Mouse (Mus musculus): ENCODE measurements at regions not wholly inside any gene's neighbourhood (a gene's known extent, or its start where the extent isn't known, plus 50 kb on each side); places are given as distances from the start of the nearest gene placed in this dataset.

- H3K4me3 ChIP-seq (ENCODE audit: inconsistent target): no peak overlapping the region
- WGBS (ENCODE audit: missing documents): 95% methylated on average over 7 of the region's 7 CpGs
- H3K36me3 ChIP-seq (ENCODE audit: inconsistent target): no peaks in the 10 kb centered on the region
- no peak overlapping the region for H3K27ac ChIP-seq
- no peaks in the 10 kb centered on the region for H3K79me2 ChIP-seq (ENCODE audit: inconsistent target)
Measured at GRCm38 (mm10) chr3:52530406-52530970, 262.4 kb downstream of the Foxo1 start.

- no peaks in the 10 kb centered on the region for H3K79me2 ChIP-seq (ENCODE audit: inconsistent target)
- no peaks in the 10 kb centered on the region for H3K36me3 ChIP-seq (ENCODE audit: inconsistent target)
- no peak overlapping the region for H3K4me3 ChIP-seq (ENCODE audit: inconsistent target)
- no peak overlapping the region for H3K27ac ChIP-seq
- WGBS (ENCODE audit: missing documents): 89% methylated on average over 6 of the region's 6 CpGs
Measured at GRCm38 (mm10) chr3:52529136-52529535, 261.0 kb downstream of the Foxo1 start.

- H3K4me3 ChIP-seq (ENCODE audit: inconsistent target): no peak overlapping the region
- H3K79me2 ChIP-seq (ENCODE audit: inconsistent target): no peaks in the 10 kb centered on the region
- H3K27ac ChIP-seq: no peak overlapping the region
- H3K36me3 ChIP-seq (ENCODE audit: inconsistent target): no peaks in the 10 kb centered on the region
- whole genome bisulfite sequencing (ENCODE audit: missing documents): 96% methylated on average over 7 of the region's 7 CpGs
Measured at GRCm38 (mm10) chr3:52528521-52528920, 260.4 kb downstream of the Foxo1 start.

- Histone ChIP-seq H3K79me2 (ENCODE audit: inconsistent target) (no peaks in the 10 kb centered on the region), H3K4me3 (ENCODE audit: inconsistent target) (no peak overlapping the region), H3K27ac (no peak overlapping the region), H3K36me3 (ENCODE audit: inconsistent target) (no peaks in the 10 kb centered on the region)
- 88% methylated on average over 3 of the region's 3 CpGs for WGBS (ENCODE audit: missing documents)
Measured at GRCm38 (mm10) chr3:52527781-52528180, 259.6 kb downstream of the Foxo1 start.

DNA sequence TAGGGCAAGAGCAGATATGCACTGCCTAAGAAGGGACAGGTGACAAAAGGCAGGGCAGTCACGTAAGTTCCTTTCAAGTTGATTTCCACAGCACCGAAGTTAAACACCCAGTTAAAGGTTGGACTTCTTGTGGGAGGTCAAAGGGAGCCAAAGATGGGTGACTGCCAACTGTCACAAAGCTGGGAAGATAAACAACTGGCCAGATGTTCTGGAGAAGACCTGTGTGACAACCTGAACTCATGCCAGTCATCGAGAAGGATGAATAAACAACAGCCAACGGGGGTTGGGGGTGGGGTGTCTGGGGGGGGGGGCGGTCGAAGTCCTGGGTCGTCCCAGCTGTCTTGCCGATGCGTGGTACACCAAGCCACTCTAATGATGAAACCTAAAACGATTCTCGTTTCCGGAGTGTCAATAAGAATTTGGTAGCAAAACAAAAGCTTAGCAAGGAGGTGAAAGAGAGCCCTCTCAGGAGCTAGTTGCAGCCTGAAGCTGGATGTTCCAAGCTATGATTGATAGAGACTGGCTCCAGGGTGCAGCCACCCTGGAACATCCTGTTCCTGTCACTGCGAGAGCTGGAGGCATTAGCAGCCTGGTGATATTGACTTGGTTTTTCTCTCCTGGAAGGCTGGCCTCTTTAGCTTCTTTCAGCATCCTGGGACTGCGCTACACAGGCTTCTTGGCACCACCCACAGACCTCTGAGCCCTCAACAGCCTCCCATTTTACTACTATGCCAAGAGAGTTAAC lies 259.0 kb downstream of the Foxo1 start:
- Histone ChIP-seq H3K36me3 (ENCODE audit: inconsistent target) (no peaks in the 10 kb centered on the region), H3K79me2 (ENCODE audit: inconsistent target) (no peaks in the 10 kb centered on the region), H3K4me3 (ENCODE audit: inconsistent target) (no peak overlapping the region), H3K27ac (no peak overlapping the region)
- WGBS (ENCODE audit: missing documents): 92% methylated on average over 10 of the region's 14 CpGs

DNA sequence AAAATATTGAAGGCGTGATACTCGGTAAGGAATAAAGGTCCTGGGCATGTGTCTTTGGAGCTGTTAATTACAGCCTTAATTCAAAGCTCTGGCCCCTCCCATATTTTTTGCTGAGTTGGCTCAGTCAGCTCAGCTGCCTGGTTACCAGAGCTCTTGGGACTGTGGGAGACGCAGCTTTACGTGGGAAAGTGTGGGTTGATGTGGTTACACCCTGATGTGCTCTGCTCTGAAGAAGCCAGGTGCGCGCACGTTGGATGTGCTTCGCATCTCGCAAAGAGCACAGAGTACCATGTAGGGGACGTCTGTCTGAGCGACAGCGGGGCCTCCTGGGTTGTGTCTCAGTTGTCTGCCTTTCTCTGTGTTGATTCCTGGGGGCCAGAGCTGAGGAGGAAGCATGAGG lies 254.8 kb downstream of the Foxo1 start:
- no peaks in the 10 kb centered on the region for H3K36me3 ChIP-seq (ENCODE audit: inconsistent target)
- H3K27ac ChIP-seq: no peak overlapping the region
- WGBS (ENCODE audit: missing documents): 89% methylated on average over 12 of the region's 12 CpGs
- H3K4me3 ChIP-seq (ENCODE audit: inconsistent target): no peak overlapping the region
- H3K79me2 ChIP-seq (ENCODE audit: inconsistent target): no peaks in the 10 kb centered on the region

DNA sequence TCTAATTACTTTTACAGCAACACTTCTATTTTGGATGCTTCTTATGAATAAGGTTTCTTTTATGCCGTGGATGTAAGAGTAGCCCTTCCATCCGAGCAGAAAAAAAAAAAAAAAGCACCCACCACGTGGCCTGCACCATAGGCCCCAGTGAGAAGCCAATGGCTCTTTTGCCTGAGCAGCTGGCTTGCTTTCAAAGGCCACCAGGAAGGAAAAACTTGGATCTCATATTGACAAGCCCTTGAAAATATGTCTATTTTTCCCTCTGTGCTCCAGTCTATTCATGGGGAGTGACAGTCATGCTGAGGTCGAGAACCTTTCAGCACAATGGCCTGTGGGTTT lies 252.4 kb downstream of the Foxo1 start:
- WGBS (ENCODE audit: missing documents): 37% methylated on average over 4 of the region's 4 CpGs
- H3K79me2 ChIP-seq (ENCODE audit: inconsistent target): no peaks in the 10 kb centered on the region
- H3K36me3 ChIP-seq (ENCODE audit: inconsistent target): no peaks in the 10 kb centered on the region
- no peak overlapping the region for H3K4me3 ChIP-seq (ENCODE audit: inconsistent target)
- no peak overlapping the region for H3K27ac ChIP-seq

DNA sequence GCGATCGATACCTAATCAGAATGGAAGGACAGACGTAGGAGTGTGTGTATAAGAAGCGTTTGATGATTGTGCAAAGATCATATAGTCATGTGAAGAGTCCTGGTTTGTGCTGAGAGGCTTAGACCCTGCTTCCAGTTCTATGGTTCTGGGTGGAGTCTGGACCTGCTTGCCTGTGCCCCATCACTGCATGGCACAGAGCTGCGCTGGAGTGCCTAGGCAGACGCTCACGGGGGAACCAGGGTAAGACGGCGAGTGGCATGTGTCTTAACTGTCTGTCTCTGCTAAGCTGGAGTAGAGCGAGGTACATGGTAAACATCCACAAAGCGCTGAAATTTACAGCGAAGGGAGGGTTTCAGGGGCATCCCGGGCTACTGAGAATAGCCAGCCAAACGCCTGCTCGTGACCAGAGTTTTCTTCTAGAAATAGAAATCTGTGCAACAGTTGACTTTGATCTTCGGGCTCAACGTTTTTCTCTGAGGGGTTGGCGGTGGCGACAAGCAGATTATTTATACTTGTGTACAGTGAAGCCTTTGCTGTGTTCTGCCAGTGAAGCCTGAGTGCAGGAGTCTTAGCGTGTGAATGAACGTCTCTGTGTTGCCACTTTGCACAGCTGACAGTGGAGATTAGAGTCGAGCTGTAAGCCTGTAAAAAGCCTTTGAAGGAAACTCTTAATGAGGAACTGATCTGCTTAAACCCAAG lies 251.9 kb downstream of the Foxo1 start:
- H3K79me2 ChIP-seq (ENCODE audit: inconsistent target): no peaks in the 10 kb centered on the region
- no peak overlapping the region for H3K27ac ChIP-seq
- H3K4me3 ChIP-seq (ENCODE audit: inconsistent target): no peak overlapping the region
- 72% methylated on average over 22 of the region's 22 CpGs for WGBS (ENCODE audit: missing documents)
- no peaks in the 10 kb centered on the region for H3K36me3 ChIP-seq (ENCODE audit: inconsistent target)

DNA sequence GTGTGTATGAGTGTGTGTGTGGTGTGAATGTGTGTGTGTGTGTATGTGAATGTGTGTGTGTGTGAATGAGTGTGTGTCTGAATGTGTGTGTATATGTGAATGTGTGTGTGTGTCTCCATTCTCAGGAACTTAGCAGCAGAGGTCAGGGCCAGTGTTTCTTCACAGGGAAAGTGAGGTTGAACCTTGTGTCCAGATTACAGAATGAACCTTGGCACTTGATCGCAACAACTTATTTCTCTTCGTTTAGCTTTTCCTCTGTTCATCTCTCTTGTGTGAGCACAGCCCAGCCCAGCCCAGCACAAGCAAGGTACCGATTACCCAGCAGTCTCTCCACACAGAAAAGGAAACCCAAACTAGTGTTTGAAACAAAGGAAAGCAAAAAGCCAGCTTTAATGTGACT lies 249.7 kb downstream of the Foxo1 start:
- Histone ChIP-seq H3K27ac (no peak overlapping the region), H3K4me3 (ENCODE audit: inconsistent target) (no peak overlapping the region)
- 86% methylated on average over 3 of the region's 3 CpGs for WGBS (ENCODE audit: missing documents)

DNA sequence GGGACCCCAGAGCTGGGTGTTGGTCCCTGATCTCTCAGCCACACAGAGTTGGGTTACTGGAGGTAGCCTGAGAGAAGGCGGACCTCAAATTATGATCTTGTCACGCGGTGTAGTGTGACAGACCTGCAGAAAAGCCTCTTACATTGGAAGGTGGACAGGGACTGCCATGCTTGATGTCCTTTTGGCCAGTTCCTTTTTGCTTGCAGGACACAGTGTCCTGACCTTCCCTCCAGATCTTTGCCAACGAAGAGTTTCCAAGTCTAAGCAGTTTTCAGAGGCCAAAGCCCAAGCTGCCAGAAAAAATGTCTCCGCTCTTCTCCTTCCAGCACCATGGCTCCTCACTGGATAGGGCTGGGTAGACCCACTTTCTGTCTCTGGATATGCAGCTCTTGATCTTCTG lies 248.6 kb downstream of the Foxo1 start:
- WGBS (ENCODE audit: missing documents): 94% methylated on average over 5 of the region's 5 CpGs
- Histone ChIP-seq H3K36me3 (ENCODE audit: inconsistent target) (no peaks in the 10 kb centered on the region), H3K27ac (no peak overlapping the region), H3K4me3 (ENCODE audit: inconsistent target) (no peak overlapping the region), H3K79me2 (ENCODE audit: inconsistent target) (no peaks in the 10 kb centered on the region)

More for the DNA sequence above, 249.7 kb downstream of the Foxo1 start:
- no peaks in the 10 kb centered on the region for H3K36me3 ChIP-seq (ENCODE audit: inconsistent target)
- no peaks in the 10 kb centered on the region for H3K79me2 ChIP-seq (ENCODE audit: inconsistent target)

DNA sequence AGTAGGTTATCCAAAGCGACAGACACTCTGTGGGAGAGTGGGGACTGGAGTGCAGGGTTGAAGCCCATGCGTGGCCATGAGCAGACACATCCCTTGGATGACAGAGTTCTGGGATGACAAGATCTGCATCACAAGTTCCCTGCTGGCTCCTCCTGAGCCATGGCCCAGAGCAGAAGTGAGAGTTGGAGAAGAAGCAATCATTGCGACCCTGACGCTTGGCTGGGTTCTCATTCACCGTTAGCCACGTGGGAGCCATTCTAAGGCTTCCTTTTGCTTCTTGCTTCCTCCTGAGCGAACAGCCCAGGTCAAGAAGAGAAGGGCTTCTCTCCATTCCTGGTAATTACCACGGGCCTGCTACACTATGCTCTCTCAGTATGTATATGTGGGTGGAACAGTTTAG lies 244.6 kb downstream of the Foxo1 start:
- 60% methylated on average over 8 of the region's 8 CpGs for WGBS (ENCODE audit: missing documents)
- Histone ChIP-seq H3K4me3 (ENCODE audit: inconsistent target) (no peak overlapping the region), H3K36me3 (ENCODE audit: inconsistent target) (no peaks in the 10 kb centered on the region), H3K79me2 (ENCODE audit: inconsistent target) (no peaks in the 10 kb centered on the region), H3K27ac (no peak overlapping the region)

DNA sequence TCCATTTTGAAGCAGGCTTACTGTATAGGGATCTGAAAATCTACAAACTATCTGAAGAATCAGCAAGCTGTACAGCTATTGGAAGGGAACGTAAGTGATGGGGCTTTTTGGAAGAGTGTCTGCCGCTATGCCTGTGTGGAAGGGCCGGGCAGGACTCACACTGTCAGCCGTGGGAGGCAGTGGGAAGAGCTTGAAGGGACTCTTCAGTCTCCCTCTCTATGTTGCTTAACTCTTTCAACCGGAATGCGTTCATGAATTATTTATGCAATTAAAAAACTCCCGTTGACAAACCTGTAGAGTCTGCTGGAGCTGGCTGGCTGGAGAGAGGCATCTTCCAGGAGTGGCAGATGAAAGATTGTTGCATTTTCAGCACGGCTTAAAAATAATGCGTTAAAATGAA lies 243.4 kb downstream of the Foxo1 start:
- WGBS (ENCODE audit: missing documents): 94% methylated on average over 8 of the region's 9 CpGs
- H3K79me2 ChIP-seq (ENCODE audit: inconsistent target): no peaks in the 10 kb centered on the region
- H3K4me3 ChIP-seq (ENCODE audit: inconsistent target): no peak overlapping the region
- H3K36me3 ChIP-seq (ENCODE audit: inconsistent target): no peaks in the 10 kb centered on the region
- H3K27ac ChIP-seq: no peak overlapping the region

GRCm38 (mm10) chr3:52510831-52511230 lies 242.7 kb downstream of the Foxo1 start:
- 88% methylated on average over 5 of the region's 6 CpGs for WGBS (ENCODE audit: missing documents)
- H3K27ac ChIP-seq: no peak overlapping the region
- H3K36me3 ChIP-seq (ENCODE audit: inconsistent target): no peaks in the 10 kb centered on the region
- no peak overlapping the region for H3K4me3 ChIP-seq (ENCODE audit: inconsistent target)
- no peaks in the 10 kb centered on the region for H3K79me2 ChIP-seq (ENCODE audit: inconsistent target)

- H3K79me2 ChIP-seq (ENCODE audit: inconsistent target): no peaks in the 10 kb centered on the region
- H3K4me3 ChIP-seq (ENCODE audit: inconsistent target): no peak overlapping the region
- H3K27ac ChIP-seq: no peak overlapping the region
- H3K36me3 ChIP-seq (ENCODE audit: inconsistent target): no peaks in the 10 kb centered on the region
- WGBS (ENCODE audit: missing documents): 89% methylated on average over 12 of the region's 12 CpGs
Measured at GRCm38 (mm10) chr3:52510088-52510765, 242.1 kb downstream of the Foxo1 start.

DNA sequence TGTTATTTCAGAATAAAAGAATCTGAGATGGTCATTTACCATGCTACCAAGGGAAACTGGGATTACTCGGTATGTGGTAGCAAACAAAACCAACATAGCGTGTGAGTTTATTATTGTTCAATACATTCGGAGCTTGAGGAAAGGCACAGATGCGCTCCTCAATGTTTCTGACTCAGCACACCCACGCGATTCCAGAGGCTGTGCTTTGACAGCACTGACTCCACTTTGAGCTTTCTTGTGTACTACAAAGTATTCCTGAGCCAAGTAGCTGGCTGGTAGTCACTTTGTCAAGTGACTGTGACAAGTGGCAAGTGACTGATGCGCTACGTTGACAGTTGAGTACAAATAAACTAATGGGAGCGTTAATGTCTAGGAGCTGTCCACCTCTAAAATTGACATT lies 235.8 kb downstream of the Foxo1 start:
- 95% methylated on average over 9 of the region's 9 CpGs for WGBS (ENCODE audit: missing documents)
- no peak overlapping the region for H3K27ac ChIP-seq
- H3K36me3 ChIP-seq (ENCODE audit: inconsistent target): no peaks in the 10 kb centered on the region
- no peak overlapping the region for H3K4me3 ChIP-seq (ENCODE audit: inconsistent target)
- no peaks in the 10 kb centered on the region for H3K79me2 ChIP-seq (ENCODE audit: inconsistent target)

Data from macrophage (primary cell).